Mouse (Mus musculus) megakaryocyte, embryonic 14.5 days (primary cell): ENCODE data around the gene Cyp27a1.

Source experiments
- FLI1 ChIP-seq: IDR thresholded peaks from 2 replicates; pipeline ENCODE4 v1.6.1; 2012; ENCODE audit warnings: low read length, inconsistent platforms, mixed read lengths
- GATA1 ChIP-seq: IDR thresholded peaks from 3 replicates; pipeline ENCODE4 v1.6.1; 2012; ENCODE audit warnings: mixed read lengths, low read length, inconsistent platforms, borderline replicate concordance

DNA sequence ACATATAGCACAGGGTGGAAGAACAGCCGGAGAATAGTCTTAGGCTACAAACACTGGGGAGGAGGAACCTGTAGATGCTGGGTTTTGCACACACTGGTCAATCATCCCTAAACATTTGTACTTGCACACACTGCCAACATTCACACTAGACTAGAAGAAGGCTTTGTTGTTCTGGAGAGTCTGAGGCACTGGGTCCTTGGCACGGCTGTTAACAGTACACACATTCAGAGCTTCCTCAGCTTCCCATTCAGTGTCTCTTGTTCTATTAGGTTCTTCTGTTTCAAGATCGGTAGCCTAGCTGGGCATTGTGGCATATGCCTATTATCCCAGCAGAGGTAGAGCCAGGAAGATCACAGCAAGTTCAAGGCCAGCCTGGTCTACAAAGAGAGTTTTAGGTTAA is 9.2 kb upstream of the Cyp27a1 start:
- TF ChIP-seq GATA1: no peak
- no peak for TF ChIP-seq FLI1
